Mouse (Mus musculus) hindlimb bud, embryonic 11.5 days (tissue): ENCODE data around the gene Plekho1.
"Not testable (repeated sequence)": the region's sequence is repeated elsewhere in the genome, so short reads cannot be mapped to it uniquely, and the experiment has no call there.

Source experiments
- DNase-seq: peaks from one replicate; pipeline ENCODE4 v3.0.0-alpha.2; 2012; ENCODE audit warnings: low read depth, low spot score; ENCODE audit errors: extremely low spot score

Gene Plekho1

GRCm38 (mm10) chr3:95953522-95953921, 42.3 kb downstream of the Plekho1 start:
- DNase-seq = no peak

- no peak for DNase-seq
These were observed 42.8 kb downstream of the Plekho1 start for GRCm38 (mm10) chr3:95953023-95953422.

- not testable (repeated sequence) for DNase-seq
These were observed 44.2 kb downstream of the Plekho1 start for GRCm38 (mm10) chr3:95951566-95951965.

- no peak for DNase-seq
These were observed 44.8 kb downstream of the Plekho1 start for GRCm38 (mm10) chr3:95950763-95951551.

GRCm38 (mm10) chr3:95948325-95948724, 47.5 kb downstream of the Plekho1 start:
- DNase-seq = no peak

GRCm38 (mm10) chr3:95945731-95946240, 50.0 kb downstream of the Plekho1 start:
- no peak for DNase-seq

- no peak for DNase-seq
These were observed 51.1 kb downstream of the Plekho1 start for GRCm38 (mm10) chr3:95944742-95945141.

- DNase-seq = no peak
These were observed 52.6 kb downstream of the Plekho1 start for GRCm38 (mm10) chr3:95943226-95943625.

- no peak for DNase-seq
These were observed 53.1 kb downstream of the Plekho1 start for GRCm38 (mm10) chr3:95942749-95943148.

- DNase-seq = no peak
These were observed 57.0 kb downstream of the Plekho1 start for GRCm38 (mm10) chr3:95938835-95939234.
